Mouse (Mus musculus) embryonic facial prominence, embryonic 11.5 days (tissue): ENCODE data around the gene Polr3gl. TPM values are rescaled to one million over a fixed set of nuclear protein-coding genes. Genes with fewer than 3 reads are reported as not detected.

Experiments used
- ATAC-seq: fragments of 200-750 bp; cut with Nextera tagmentation; replicated peaks from 2 replicates; pipeline ENCODE4 v1.8.0; 2017; ENCODE audit warnings: low read depth; ENCODE audit not compliant: insufficient number of reproducible peaks, low FRiP score, low TSS enrichment
- DNase-seq: peaks from one replicate; pipeline ENCODE4 v3.0.0-alpha.2; 2015; ENCODE audit warnings: low spot score
- H3K27ac ChIP-seq: fragments of 300-500 bp; sonication (generic); replicated peaks from 2 replicates; pipeline ENCODE4 v1.5.1; 2014; ENCODE audit warnings: mild to moderate bottlenecking, low read depth, low read length, control low read depth
- H3K27me3 ChIP-seq: fragments of 300-500 bp; sonication (generic); 2 replicates; pipeline ENCODE4 v1.6.1; 2014; ENCODE audit warnings: mild to moderate bottlenecking, low read length, moderate library complexity, mixed read lengths; ENCODE audit not compliant: control insufficient read depth, insufficient read depth
- H3K36me3 ChIP-seq: fragments of 300-500 bp; sonication (generic); replicated peaks from 2 replicates; pipeline ENCODE4 v1.6.1; 2014; ENCODE audit warnings: low read depth, mild to moderate bottlenecking, low read length, moderate library complexity, mixed read lengths; ENCODE audit not compliant: control insufficient read depth, insufficient read depth
- H3K4me1 ChIP-seq: fragments of 300-500 bp; sonication (generic); 2 replicates; pipeline ENCODE4 v1.6.1; 2014; ENCODE audit warnings: low read length, mixed read lengths; ENCODE audit not compliant: control insufficient read depth, insufficient read depth
- H3K4me2 ChIP-seq: fragments of 300-500 bp; sonication (generic); 2 replicates; pipeline ENCODE4 v1.6.1; 2014; ENCODE audit warnings: low read depth, mild to moderate bottlenecking, control low read depth, low read length, moderate library complexity
- H3K4me3 ChIP-seq: fragments of 300-500 bp; sonication (generic); 2 replicates; pipeline ENCODE4 v1.5.1; 2014; ENCODE audit warnings: low read depth, low read length, control low read depth
- H3K9ac ChIP-seq: fragments of 300-500 bp; sonication (generic); replicated peaks from 2 replicates; pipeline ENCODE4 v1.6.1; 2014; ENCODE audit warnings: mild to moderate bottlenecking, control low read depth, low read length
- H3K9me3 ChIP-seq: fragments of 300-500 bp; sonication (generic); replicated peaks from 2 replicates; pipeline ENCODE4 v1.6.1; 2016; ENCODE audit warnings: mild to moderate bottlenecking, low read length, inconsistent platforms, mixed read lengths; ENCODE audit not compliant: control insufficient read depth
- WGBS: fragments of 180-500 bp; shearing (Covaris S2); extraction: QIAGEN DNeasy Blood & Tissue Kit; methylation state at CpG from one replicate; pipeline ENCODE4 v1.1.7; 2014; 5-methylcytosine and 5-hydroxymethylcytosine counted together
- polyA plus RNA-seq: library from polyadenylated mRNA; unstranded; fragments of >200 nt; fragmentation: Nextera tagmentation; extraction: Ambion mirVana; gene quantifications from 2 replicates; pipeline ENCODE4 v1.2.1, GENCODE M21; 2014

The Polr3gl gene
- polyA plus RNA-seq, 1 experiment from 2014 or later = 14.2 TPM

DNA sequence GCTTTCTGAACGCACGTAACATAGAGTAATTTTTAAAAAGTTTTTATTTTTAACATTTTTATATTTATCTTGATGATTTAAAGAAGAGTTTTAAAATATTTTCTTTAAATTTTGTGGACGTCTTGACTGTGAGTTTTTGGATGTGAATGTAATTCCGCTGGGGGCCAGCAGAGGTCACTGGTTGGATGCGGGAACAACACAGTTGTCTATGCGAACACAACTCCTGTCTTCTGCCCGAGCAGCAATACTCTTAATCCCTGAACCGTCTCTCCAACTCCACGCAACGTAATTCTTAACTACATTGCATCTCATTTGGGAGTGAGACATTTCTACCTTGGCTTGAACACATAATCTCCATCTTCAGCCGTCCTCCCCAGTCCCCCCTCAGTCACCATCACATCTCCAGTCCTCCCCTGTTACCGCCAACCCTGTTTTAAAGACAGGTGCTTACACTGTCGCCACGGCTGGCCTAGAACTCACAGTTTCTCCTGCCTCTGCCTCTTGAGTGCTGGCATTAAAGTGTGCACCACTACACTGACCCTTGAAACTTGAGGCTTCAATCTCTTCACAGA lies 46.5 kb downstream of the Polr3gl start:
- DNase-seq (peak; percentile 83), ATAC-seq (no peak)
- Histone ChIP-seq H3K9ac (no peak overlapping the region), H3K4me2 (peak overlapping the region; percentile 23; the same call in 1 of the 2 replicates), H3K27ac (no peak overlapping the region), H3K4me3 (no peak overlapping the region), H3K4me1 (no peaks in the 10 kb centered on the region), H3K9me3 (no peaks in the 10 kb centered on the region), H3K36me3 (no peaks in the 10 kb centered on the region), H3K27me3 (no peaks in the 10 kb centered on the region)
- WGBS = 8% methylated on average over 14 of the region's 14 CpGs

DNA sequence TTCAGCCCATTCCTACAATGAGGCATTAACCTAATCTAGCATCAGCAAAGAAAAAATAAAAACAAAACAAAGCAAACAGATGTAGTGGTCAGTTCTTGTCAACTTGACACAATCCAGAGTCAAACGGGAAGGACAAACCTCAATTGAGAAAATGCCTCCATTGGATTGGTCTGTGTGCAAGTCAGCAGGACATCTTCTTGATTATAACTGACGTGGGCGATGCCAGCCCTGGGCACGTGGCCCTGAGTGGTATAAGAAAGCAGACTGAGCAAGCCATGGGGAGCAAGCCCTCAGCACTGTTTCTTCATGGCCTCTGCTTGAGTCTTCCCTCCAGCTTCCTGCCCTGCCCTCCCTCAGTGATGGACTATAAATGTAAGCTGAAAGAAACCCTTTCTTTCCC lies 47.1 kb downstream of the Polr3gl start:
- Histone ChIP-seq H3K4me3 (no peak overlapping the region), H3K4me2 (no peak overlapping the region), H3K36me3 (no peaks in the 10 kb centered on the region), H3K9ac (no peak overlapping the region), H3K27ac (no peak overlapping the region), H3K27me3 (no peaks in the 10 kb centered on the region), H3K9me3 (no peaks in the 10 kb centered on the region), H3K4me1 (no peaks in the 10 kb centered on the region)
- 56% methylated on average over 4 of the region's 4 CpGs for WGBS
- DNase-seq (no peak), ATAC-seq (no peak)

DNA sequence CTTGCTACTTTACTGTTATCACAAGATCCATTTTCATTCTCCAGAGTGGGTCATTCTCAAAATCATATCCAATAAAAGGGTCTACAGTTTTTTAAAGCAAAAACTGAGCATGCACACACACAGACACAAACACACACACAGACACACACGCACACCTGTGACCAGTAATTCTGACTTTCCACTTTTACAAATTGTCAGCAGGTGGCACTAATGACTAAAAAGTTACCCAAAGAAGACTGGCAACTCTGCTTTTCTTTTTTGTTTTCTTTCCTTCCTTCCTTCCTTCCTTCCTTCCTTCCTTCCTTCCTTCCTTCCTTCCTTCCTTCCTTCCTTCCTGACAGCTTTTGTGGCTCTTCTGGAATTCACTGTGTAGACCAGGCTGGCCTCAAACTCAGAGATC lies 48.4 kb downstream of the Polr3gl start:
- no peaks in the 10 kb centered on the region for H3K9me3 ChIP-seq
- H3K27ac ChIP-seq = no peak overlapping the region
- H3K4me2 ChIP-seq = no peak overlapping the region
- WGBS = 40% methylated on average over 1 of the region's 1 CpGs
- H3K9ac ChIP-seq = no peak overlapping the region
- H3K4me1 ChIP-seq = no peaks in the 10 kb centered on the region
- no peak overlapping the region for H3K4me3 ChIP-seq
- no peak for ATAC-seq
- no peaks in the 10 kb centered on the region for H3K36me3 ChIP-seq
- no peaks in the 10 kb centered on the region for H3K27me3 ChIP-seq
- no peak for DNase-seq

DNA sequence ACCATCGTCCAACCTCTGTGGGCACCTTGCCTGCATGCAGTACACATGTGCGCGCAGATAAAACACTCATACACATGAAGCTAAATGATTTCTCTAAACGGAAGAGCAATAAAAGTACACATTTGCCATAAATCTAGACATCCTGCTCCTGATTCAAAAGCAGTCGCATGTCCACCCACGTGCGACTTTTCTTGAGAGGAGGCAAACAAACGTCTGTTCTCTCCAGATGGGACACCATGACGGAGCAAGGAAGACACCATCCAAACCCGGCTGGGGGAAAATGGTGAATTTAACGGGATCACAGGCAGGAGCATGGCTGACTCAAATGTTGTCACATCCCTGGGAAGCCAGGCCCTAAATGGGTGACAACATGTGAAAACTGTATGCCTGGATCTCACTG lies 50.6 kb downstream of the Polr3gl start:
- Histone ChIP-seq H3K27me3 (no peaks in the 10 kb centered on the region), H3K27ac (no peak overlapping the region), H3K9ac (no peak overlapping the region), H3K36me3 (no peaks in the 10 kb centered on the region), H3K9me3 (no peaks in the 10 kb centered on the region), H3K4me1 (no peaks in the 10 kb centered on the region), H3K4me2 (no peak overlapping the region), H3K4me3 (no peak overlapping the region)
- no peak for ATAC-seq
- no peak for DNase-seq
- WGBS = 88% methylated on average over 11 of the region's 11 CpGs

DNA sequence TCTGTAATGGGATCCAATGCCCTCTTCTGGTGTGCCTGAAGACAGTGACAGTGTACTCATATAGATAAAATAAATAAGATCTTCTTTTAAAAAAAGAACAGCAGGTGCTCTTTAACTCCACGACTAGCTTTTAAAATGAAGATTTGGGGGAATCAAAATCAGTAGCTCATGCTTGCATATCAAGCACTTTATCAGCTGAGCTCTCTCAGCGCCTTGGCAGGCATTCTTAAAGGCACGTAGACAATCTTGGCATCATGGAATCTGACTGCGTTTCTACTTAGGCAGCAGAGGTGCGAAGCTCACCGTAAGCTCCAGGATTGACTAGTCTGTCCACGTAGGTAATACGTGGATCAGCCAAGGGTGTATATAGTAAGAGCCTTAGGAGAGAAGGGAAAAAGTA lies 51.4 kb downstream of the Polr3gl start:
- H3K4me2 ChIP-seq = no peak overlapping the region
- H3K9me3 ChIP-seq = no peaks in the 10 kb centered on the region
- H3K9ac ChIP-seq = no peak overlapping the region
- no peaks in the 10 kb centered on the region for H3K36me3 ChIP-seq
- no peak for DNase-seq
- WGBS = 74% methylated on average over 8 of the region's 8 CpGs
- H3K27ac ChIP-seq = no peak overlapping the region
- no peak overlapping the region for H3K4me3 ChIP-seq
- no peaks in the 10 kb centered on the region for H3K4me1 ChIP-seq
- no peak for ATAC-seq
- no peaks in the 10 kb centered on the region for H3K27me3 ChIP-seq

DNA sequence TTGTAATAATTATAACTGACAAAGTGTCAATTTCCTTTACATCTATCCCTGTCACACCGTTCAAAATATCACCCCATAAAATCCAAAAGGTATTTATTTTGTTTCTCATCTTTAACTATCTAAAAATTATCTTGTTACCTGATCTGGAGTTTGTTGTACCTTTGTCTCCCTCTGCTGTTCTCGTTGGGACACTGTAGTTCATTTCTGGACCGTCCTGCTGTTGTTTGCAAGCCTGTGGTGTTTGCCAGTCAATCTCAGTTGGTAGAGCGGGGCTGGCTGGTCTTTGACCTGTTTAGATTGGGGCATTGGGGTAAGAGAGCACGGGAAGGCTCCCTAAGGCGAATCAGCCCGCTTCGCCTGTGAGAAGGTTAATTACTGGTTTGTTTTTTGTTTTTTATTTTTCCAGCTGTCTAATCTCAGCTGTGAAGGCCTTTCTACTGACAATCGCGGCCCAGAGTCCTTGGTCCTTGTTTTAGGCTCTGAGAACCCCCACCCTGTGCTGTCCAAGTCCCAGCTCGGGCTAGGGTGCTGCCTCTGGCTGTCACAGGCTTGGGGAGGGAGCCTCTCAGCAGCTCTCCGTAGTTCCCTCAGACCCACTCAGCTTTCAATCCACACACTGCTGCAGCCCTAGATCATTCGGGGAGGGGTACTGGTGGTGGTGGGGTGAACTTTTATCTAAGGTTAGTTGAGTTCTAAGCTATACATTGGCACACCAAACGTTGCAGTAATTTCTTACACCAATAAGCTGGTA lies 52.5 kb downstream of the Polr3gl start:
- WGBS = 17% methylated on average over 14 of the region's 14 CpGs
- H3K9me3 ChIP-seq = no peaks in the 10 kb centered on the region
- DNase-seq = peak; percentile 59

DNA sequence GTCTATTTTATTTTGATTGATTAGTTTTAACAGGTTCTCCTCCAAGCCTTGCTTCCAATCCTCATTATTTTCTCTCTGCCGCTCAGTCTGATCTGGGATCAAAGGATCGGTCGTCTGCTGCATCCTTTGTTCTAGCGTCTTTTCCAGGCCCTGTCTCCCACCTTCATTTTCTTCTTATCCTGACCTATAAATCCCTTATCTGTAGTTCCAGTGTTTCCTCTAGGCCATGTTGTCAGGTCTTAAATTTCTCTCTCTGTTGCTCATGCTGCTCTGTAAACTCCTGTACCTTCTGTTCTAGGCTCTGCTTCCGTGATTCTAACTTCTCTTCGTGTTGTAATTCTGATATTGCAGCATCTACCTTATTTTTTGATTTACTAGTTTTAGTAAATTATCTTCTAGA lies 53.2 kb downstream of the Polr3gl start:
- H3K4me1 ChIP-seq = no peaks in the 10 kb centered on the region
- H3K9me3 ChIP-seq = no peaks in the 10 kb centered on the region
- H3K4me2 ChIP-seq = no peak overlapping the region
- no peaks in the 10 kb centered on the region for H3K36me3 ChIP-seq
- ATAC-seq (no peak), DNase-seq (no peak)
- no peak overlapping the region for H3K4me3 ChIP-seq
- WGBS = 48% methylated on average over 6 of the region's 6 CpGs
- H3K27me3 ChIP-seq = no peaks in the 10 kb centered on the region
- H3K27ac ChIP-seq = no peak overlapping the region
- no peak overlapping the region for H3K9ac ChIP-seq

More for the DNA sequence above, 52.5 kb downstream of the Polr3gl start:
- Histone ChIP-seq H3K27me3 (no peaks in the 10 kb centered on the region), H3K27ac (no peak overlapping the region), H3K36me3 (no peaks in the 10 kb centered on the region), H3K4me1 (no peaks in the 10 kb centered on the region), H3K4me2 (no peak overlapping the region), H3K4me3 (no peak overlapping the region), H3K9ac (peak overlapping the region; percentile 37; the same call in 1 of the 2 replicates)
- no peak for ATAC-seq

DNA sequence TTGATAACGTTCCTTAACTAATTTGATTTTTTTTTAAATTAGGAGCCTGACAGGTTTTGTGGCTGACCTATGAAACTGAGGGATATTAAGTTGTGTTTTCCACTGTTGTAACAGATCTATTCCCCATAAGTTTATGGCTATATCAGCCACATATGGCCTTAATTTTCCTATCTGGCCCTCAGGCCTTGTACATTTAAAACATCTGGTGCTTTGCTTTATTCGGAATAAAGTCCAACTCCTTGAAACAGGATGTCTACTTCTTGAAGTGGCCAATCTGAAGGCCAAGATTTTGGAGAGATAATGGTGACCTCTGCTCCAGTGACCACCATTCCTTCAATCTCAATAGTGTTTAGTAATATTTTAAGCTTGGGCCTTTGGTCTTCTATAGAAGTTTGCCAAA lies 54.7 kb downstream of the Polr3gl start:
- 38% methylated on average over 2 of the region's 2 CpGs for WGBS
- no peak overlapping the region for H3K27ac ChIP-seq

More for the DNA sequence above, 54.7 kb downstream of the Polr3gl start:
- Histone ChIP-seq H3K4me2 (no peak overlapping the region), H3K9me3 (no peaks in the 10 kb centered on the region), H3K9ac (no peak overlapping the region), H3K4me1 (no peaks in the 10 kb centered on the region), H3K27me3 (no peaks in the 10 kb centered on the region), H3K36me3 (no peaks in the 10 kb centered on the region), H3K4me3 (no peak overlapping the region)
- DNase-seq (peak; percentile 67), ATAC-seq (no peak)
